Mouse (Mus musculus) midbrain, embryonic 16.5 days (tissue): ENCODE results near the gene Gm17324. TPM values are rescaled to one million over a fixed set of nuclear protein-coding genes. Genes with fewer than 3 reads are reported as not detected.
"Not testable (repeated sequence)": the region's sequence is repeated elsewhere in the genome, so short reads cannot be mapped to it uniquely, and the experiment has no call there.

Experiments used
- ATAC-seq: fragments of 200-750 bp; cut with Nextera tagmentation; 2 replicates; pipeline ENCODE4 v1.8.0; 2017; ENCODE audit warnings: moderate TSS enrichment
- H3K27ac ChIP-seq: fragments of 300-500 bp; sonication (generic); 2 replicates; pipeline ENCODE4 v1.5.1; 2014; ENCODE audit warnings: mild to moderate bottlenecking, low read length, mixed read lengths
- H3K27me3 ChIP-seq: fragments of 300-500 bp; sonication (generic); 2 replicates; pipeline ENCODE4 v1.6.1; 2014; ENCODE audit warnings: low read depth, low read length, mixed read lengths; ENCODE audit not compliant: control insufficient read depth, insufficient read depth
- H3K36me3 ChIP-seq: fragments of 300-500 bp; sonication (generic); 2 replicates; pipeline ENCODE4 v1.6.1; 2014; ENCODE audit warnings: mild to moderate bottlenecking, low read length, moderate library complexity, mixed read lengths; ENCODE audit not compliant: control insufficient read depth, insufficient read depth
- H3K4me1 ChIP-seq: fragments of 300-500 bp; sonication (generic); 2 replicates; pipeline ENCODE4 v1.6.1; 2014; ENCODE audit warnings: mild to moderate bottlenecking, low read length, mixed read lengths; ENCODE audit not compliant: control insufficient read depth, insufficient read depth
- H3K4me2 ChIP-seq: fragments of 300-500 bp; sonication (generic); 2 replicates; pipeline ENCODE4 v1.6.1; 2014; ENCODE audit warnings: mild to moderate bottlenecking, low read length, mixed read lengths
- H3K4me3 ChIP-seq: fragments of 300-500 bp; sonication (generic); 2 replicates; pipeline ENCODE4 v1.5.1; 2014; ENCODE audit warnings: low read depth, mild to moderate bottlenecking, low read length, moderate library complexity, mixed read lengths
- H3K9ac ChIP-seq: fragments of 300-500 bp; sonication (generic); 2 replicates; pipeline ENCODE4 v1.6.1; 2014; ENCODE audit warnings: low read depth, low read length, mixed read lengths
- H3K9me3 ChIP-seq: fragments of 300-500 bp; sonication (generic); replicated peaks from 2 replicates; pipeline ENCODE4 v1.6.1; 2014; ENCODE audit warnings: mild to moderate bottlenecking, low read length, mixed read lengths; ENCODE audit not compliant: control insufficient read depth, poor library complexity, severe bottlenecking
- whole genome bisulfite sequencing: fragments of 180-500 bp; shearing (Covaris S2); extraction: QIAGEN DNeasy Blood & Tissue Kit; methylation state at CpG from one replicate; pipeline ENCODE4 v1.1.7; 2014; 5-methylcytosine and 5-hydroxymethylcytosine counted together
- polyA plus RNA-seq: library from polyadenylated mRNA; unstranded; fragments of >200 nt; fragmentation: Nextera tagmentation; extraction: Ambion mirVana; gene quantifications from 2 replicates; pipeline ENCODE4 v1.2.1, GENCODE M21; 2015

Gm17324 gene
- 1.7 and 2.1 TPM in 2 replicates for polyA plus RNA-seq

DNA sequence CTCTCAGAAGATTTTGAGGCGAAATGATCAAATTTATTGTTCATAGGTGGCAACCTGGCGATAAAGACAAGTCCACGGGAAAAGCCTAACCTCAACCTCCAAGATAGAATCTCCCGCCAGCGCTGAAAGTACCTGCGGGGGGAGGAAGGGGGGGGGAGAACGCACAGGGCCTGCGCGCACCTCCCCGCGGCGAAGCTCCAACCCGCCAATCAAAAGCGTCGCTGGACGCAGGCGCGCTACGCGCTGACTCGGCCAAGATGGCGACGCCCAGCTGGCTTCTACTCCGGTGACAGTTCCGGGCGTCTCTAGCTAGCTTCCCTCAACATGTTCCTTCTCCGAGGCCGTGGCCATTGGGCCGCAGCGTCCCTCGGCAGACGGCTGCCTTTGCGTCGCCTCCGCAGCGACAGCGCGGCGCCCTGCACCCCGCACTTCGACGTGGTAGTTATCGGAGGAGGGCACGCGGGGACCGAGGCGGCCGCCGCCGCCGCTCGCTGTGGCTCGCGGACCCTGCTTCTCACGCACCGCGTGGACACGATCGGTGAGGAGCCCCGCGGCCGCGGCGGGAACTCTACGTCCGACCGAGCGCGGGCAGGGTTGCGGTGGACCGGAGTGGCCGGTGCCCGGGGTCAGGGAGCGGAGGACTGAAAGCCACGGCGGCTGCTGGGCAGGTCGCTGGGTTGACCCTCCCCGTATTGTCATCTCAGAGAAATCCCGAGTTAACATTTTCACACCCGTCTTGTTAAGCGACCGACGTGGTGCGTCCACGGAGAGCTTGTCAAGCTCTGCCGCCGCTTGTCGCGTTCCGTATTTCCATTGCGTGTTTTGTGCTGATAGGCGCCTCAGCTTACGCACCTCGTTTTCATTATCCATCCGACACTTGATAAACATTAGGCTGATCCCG, at the start of gene Gm17324, which contains the start of gene Mto1:
Gene Gm17324 (minus strand): TSS at position 814 of the 901 bp plus-strand sequence.
Gene Mto1 (plus strand): TSS at position 236 of the 901 bp plus-strand sequence.
- H3K27ac ChIP-seq: peak within 1 kb of the TSS; percentile 96
- no peaks in the 10 kb centered on the region for H3K9me3 ChIP-seq
- under 1% methylated on average over 96 of the region's 96 CpGs for WGBS
- H3K4me1 ChIP-seq: peaks cover 8% of the 10 kb centered on the region
- H3K4me2 ChIP-seq: peak within 1 kb of the TSS; percentile 66
- H3K4me3 ChIP-seq: peak within 1 kb of the TSS; percentile 96
- peaks cover 28% of the 10 kb centered on the region for H3K27me3 ChIP-seq
- peak within 1 kb of the TSS; percentile 96 for H3K9ac ChIP-seq
- H3K36me3 ChIP-seq: peaks cover 4% of the 10 kb centered on the region
- ATAC-seq: peak; percentile 95

DNA sequence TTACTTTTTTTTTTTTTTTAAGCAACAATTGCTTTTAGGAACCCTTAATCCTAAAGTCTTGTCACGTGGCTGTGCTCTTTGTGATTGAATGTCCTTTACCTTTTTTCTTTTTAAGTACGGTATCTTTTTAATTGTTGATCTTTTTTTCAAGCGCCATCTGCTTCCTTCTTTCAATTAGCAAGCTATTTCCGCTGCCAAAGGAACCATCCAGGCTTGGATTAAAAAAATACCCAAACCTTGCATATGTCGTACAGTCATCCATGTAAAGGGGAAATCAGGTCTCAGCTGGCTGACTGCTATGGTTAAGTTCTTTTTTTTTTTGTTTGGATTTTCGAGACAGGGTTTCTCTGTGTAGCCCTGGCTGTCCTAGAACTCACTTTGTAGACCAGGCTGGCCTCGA, 44.6 kb upstream of the Gm17324 start:
- H3K4me2 ChIP-seq: no peak overlapping the region
- ATAC-seq: no peak
- no peaks in the 10 kb centered on the region for H3K36me3 ChIP-seq
- H3K9me3 ChIP-seq: no peaks in the 10 kb centered on the region
- 81% methylated on average over 7 of the region's 7 CpGs for WGBS
- H3K9ac ChIP-seq: no peak overlapping the region
- peaks cover 5% of the 10 kb centered on the region for H3K4me1 ChIP-seq
- H3K27me3 ChIP-seq: no peaks in the 10 kb centered on the region
- no peak overlapping the region for H3K4me3 ChIP-seq
- no peak overlapping the region for H3K27ac ChIP-seq

DNA sequence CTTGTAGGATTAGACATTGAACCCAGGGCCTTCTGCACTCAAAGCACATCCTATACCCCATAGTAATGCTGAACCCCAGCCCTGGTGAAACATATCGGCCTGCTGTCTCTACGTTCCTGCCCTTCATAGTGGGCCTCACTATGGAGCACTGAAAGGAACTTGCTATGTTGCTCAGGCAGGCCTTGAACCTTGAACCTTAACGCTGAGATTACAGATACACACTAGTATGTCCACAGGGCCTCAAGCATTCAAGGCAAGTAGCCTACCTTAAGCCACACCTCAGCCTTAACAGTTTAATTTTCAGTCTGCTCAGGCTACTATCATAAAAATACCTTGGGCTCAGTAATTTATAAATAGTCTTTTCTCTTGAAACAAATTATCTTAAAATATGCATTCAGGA, 43.7 kb upstream of the Gm17324 start:
- Histone ChIP-seq H3K9me3 (no peaks in the 10 kb centered on the region), H3K4me3 (no peak overlapping the region), H3K27me3 (no peaks in the 10 kb centered on the region), H3K27ac (no peak overlapping the region), H3K36me3 (no peaks in the 10 kb centered on the region), H3K4me1 (peaks cover 5% of the 10 kb centered on the region), H3K4me2 (no peak overlapping the region), H3K9ac (no peak overlapping the region)
- WGBS: 93% methylated on average over 3 of the region's 3 CpGs
- ATAC-seq: no peak

DNA sequence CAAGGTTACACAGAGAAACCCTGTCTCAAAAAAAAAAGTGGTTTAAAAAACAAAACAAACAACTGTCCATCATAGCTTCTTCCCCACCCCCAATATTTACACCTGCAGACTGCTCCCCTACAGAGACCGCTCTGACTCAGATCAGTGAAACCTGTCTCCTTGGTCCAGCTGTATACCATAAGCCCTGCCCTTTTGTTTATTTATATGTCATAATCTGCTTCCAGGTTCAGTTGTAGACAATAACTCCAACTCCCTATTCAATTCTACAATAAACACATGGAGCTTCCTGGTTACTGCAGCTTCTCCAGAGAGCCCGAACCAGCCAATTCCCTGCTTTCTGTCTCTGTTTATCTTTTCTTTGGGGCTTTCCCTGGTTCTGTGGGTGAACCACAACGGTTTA, 42.6 kb upstream of the Gm17324 start:
- no peak overlapping the region for H3K4me2 ChIP-seq
- H3K9me3 ChIP-seq: no peaks in the 10 kb centered on the region
- H3K36me3 ChIP-seq: no peaks in the 10 kb centered on the region
- 84% methylated on average over 3 of the region's 3 CpGs for WGBS
- no peak overlapping the region for H3K9ac ChIP-seq
- no peak for ATAC-seq
- no peak overlapping the region for H3K27ac ChIP-seq
- H3K4me3 ChIP-seq: no peak overlapping the region
- H3K27me3 ChIP-seq: no peaks in the 10 kb centered on the region
- peaks cover 5% of the 10 kb centered on the region for H3K4me1 ChIP-seq

DNA sequence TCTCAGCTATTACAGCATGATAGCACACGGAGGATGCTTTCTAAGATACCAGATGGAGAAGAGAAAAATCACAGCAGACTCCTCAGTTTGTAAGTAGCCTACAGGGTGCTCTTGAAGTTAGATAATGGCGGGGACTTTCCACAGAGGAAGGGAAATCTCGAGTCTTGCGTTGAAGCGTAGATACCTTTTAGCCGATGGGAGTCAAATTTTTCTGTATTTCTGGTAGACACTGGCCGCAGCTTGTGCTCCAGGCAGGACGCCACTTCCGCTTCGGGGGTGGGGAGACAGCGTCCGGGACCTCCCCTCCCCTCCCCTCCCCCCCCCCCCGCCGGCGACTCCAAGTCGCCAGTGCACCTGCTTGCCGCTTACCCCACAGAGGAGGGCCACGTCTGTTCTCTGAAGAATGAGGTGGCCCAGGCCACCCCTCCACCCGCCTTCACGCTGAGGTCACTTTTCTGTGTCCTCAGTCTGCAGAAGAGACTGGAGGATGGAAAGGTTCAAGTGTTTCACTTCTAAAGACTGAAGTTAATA, 40.4 kb upstream of the Gm17324 start, which contains the start of gene Eef1a1:
Gene Eef1a1 (minus strand): TSS at position 262 of the 531 bp plus-strand sequence.
- no peak within 1 kb of the TSS for H3K27ac ChIP-seq
- H3K4me1 ChIP-seq: peaks cover 5% of the 10 kb centered on the region

DNA sequence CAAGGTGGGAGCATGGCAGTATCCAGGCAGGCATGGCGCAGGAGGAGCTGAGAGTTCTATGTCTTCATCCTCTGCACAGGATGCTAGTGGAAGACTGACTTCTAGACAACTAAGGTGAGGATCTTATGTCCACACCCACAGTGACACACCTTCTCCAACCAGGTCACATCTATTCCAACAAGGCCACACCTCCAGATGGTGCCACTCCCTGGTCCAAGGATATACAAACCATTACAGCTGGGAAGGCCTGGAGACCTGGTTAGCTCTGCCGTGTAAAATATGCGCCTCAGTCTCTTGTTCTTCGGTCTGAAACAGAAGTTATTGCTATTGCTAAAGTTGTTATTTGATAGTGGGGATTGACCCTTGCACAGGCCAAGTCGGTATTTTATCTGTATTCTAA, 39.4 kb upstream of the Gm17324 start:
- H3K27ac ChIP-seq, H3K36me3 ChIP-seq, ATAC-seq, H3K4me2 ChIP-seq, H3K9me3 ChIP-seq, H3K4me3 ChIP-seq, H3K9ac ChIP-seq, H3K27me3 ChIP-seq, H3K4me1 ChIP-seq: not testable (repeated sequence)
- WGBS: 95% methylated on average over 5 of the region's 5 CpGs

More for the DNA sequence above, 40.4 kb upstream of the Gm17324 start, which contains the start of gene Eef1a1:
- Histone ChIP-seq H3K4me3 (peak within 1 kb of the TSS; percentile 34), H3K9ac (peak within 1 kb of the TSS; percentile 62), H3K9me3 (no peaks in the 10 kb centered on the region), H3K4me2 (peak within 1 kb of the TSS; percentile 60), H3K36me3 (no peaks in the 10 kb centered on the region), H3K27me3 (no peaks in the 10 kb centered on the region)
- peak; percentile 50 for ATAC-seq
- WGBS: under 1% methylated on average over 16 of the region's 20 CpGs

DNA sequence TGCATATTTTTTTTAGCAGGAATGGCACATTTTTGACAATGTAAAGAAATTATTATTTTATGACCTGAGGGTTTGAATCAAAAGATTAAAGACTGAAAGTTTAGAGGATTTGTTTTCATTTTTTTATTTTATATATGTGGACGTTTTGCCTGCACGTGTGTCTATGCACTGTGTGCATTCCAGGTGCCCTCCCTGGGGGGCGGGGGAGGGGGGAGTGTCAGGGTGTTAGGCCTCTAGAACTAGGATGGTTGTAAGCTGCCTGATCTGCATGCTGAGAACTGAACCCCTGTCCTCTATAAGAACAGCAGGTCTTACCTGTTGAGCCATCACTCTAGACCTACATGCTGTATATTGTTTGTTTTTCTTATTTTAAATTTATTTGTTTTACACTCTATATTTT, 36.1 kb upstream of the Gm17324 start:
- Histone ChIP-seq H3K4me1 (peaks cover 13% of the 10 kb centered on the region), H3K27me3 (no peaks in the 10 kb centered on the region), H3K27ac (no peak overlapping the region), H3K4me3 (no peak overlapping the region), H3K36me3 (no peaks in the 10 kb centered on the region), H3K4me2 (no peak overlapping the region), H3K9me3 (no peaks in the 10 kb centered on the region), H3K9ac (no peak overlapping the region)
- ATAC-seq: no peak
- 74% methylated on average over 3 of the region's 3 CpGs for WGBS

DNA sequence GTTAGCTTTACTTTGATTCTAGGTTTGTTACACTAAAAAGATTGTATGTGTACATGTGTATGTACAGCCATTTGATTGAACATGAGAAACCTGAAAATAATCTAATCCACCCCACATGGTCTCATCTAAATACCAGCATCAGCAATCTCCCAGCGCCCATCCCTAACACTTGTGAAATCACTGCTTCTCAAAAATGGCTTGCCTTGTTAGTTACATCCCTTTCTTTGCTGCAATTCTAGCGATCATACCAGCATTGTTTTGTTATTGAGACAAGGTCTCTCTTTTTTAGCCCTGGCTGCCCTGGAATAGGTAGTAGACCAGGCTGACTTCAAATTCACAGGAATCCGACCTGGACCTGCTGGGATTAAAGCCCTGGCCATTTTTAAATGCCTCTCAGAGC, 33.8 kb upstream of the Gm17324 start:
- no peak for ATAC-seq
- Histone ChIP-seq H3K27me3 (no peaks in the 10 kb centered on the region), H3K9ac (peak overlapping the region; percentile 96), H3K4me1 (peaks cover 27% of the 10 kb centered on the region), H3K4me3 (peak overlapping the region; percentile 59), H3K36me3 (peaks cover 12% of the 10 kb centered on the region), H3K9me3 (no peaks in the 10 kb centered on the region), H3K27ac (peak overlapping the region; percentile 100), H3K4me2 (peak overlapping the region; percentile 69)
- WGBS: 8% methylated on average over 3 of the region's 3 CpGs
